ENCODE assay signal across 11 mouse cellular contexts in the genomic region with DNA sequence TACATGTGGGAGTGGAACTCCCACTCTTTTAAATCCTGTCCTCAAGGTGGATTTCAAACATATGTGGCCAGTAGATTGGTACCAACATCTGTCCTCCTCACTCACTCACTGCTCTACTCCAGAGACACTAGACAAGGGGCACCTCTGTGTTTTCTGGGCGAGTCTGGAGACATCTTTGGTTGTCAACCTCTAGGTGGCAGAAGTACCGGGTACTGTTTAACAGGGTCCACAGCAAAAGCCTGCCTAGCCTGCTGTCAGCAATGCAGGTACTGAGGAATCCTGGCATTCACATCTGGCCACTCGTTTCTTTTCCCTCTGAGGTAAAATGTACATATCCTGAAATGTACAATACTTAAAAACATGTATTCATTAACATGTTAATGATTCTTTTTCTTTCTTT. TPM values are rescaled to one million over a fixed set of nuclear protein-coding genes. Genes with fewer than 3 reads are reported as not detected.
DNase-seq lines count a peak whose midpoint lies in the region; ATAC-seq and TF ChIP-seq lines count a peak whose summit lies in the region.
"Had no signal": no experiment of that assay in that cellular context is flagged by ENCODE, and none has a peak within 500 bp of the region (broad histone marks: within the 10 kb centered on the region; RNA-seq: fewer than 3 reads in every experiment).

No protein-coding gene starts in this region.

- no peaks in the 10 kb centered on the region for H3K9me3 ChIP-seq in kidney, embryonic 16.5 days (ENCODE audit: low read length)
- H3K9me3 ChIP-seq: hindbrain, embryonic 15.5 days; lung, embryonic 15.5 days had no signal

- no peaks in the 10 kb centered on the region for H3K27me3 ChIP-seq in kidney, adult 2 months (replicated peaks; ENCODE audit: control insufficient read depth, insufficient read depth, low read length)
- no peaks in the 10 kb centered on the region for H3K27me3 ChIP-seq in kidney, embryonic 16.5 days (ENCODE audit: insufficient read depth, low read length)
- H3K27me3 ChIP-seq: hindbrain, embryonic 15.5 days; lung, embryonic 15.5 days had no signal

- H3K4me2 ChIP-seq in kidney, embryonic 16.5 days (replicated peaks; ENCODE audit: low read depth, low read length): no peak overlapping the region
- H3K4me2 ChIP-seq: hindbrain, embryonic 15.5 days; lung, embryonic 15.5 days had no signal

- TF ChIP-seq CTCF in kidney, adult 2 months (conservative IDR thresholded peaks at IDR 0.05; ENCODE audit: insufficient read depth, insufficient read length, low read depth, low read length): no peak; the same call in 1 of the 2 replicates

- no peak overlapping the region for H3K27ac ChIP-seq in kidney, adult 2 months (ENCODE audit: insufficient read depth, low read depth, low read length)
- H3K27ac ChIP-seq in kidney, embryonic 16.5 days (ENCODE audit: low read length): no peak overlapping the region
- H3K27ac ChIP-seq: hindbrain, embryonic 15.5 days; lung, embryonic 15.5 days had no signal

- no peak for ATAC-seq in kidney, embryonic 16.5 days (ENCODE audit: low FRiP score, low TSS enrichment)

- H3K4me1 ChIP-seq in kidney, adult 2 months (ENCODE audit: control insufficient read depth, insufficient read depth, low read length): peaks cover 18% of the 10 kb centered on the region
- H3K4me1 ChIP-seq in kidney, embryonic 16.5 days (ENCODE audit: insufficient read depth, low read length): peaks cover 24% of the 10 kb centered on the region

- DNase-seq in kidney, adult 2 months: peak; percentile 66
- DNase-seq in thymus, postnatal 14 days: peak; percentile 20
- DNase-seq in thymus, adult 18-20 months: no peak
- peak; percentile 8 for DNase-seq in c-Kit-positive CD71-positive TER-119-negative erythroid progenitor cells, embryonic 14.5 days (ENCODE audit: low read depth)
- DNase-seq in B cell, adult 2 months: no peak
- DNase-seq in ovary, postnatal 14 days (ENCODE audit: low spot score): no peak
- DNase-seq: cerebellum, adult 11 months; right cerebral cortex, postnatal 25 days had no signal

- 32% methylated on average over 3 of the region's 3 CpGs for WGBS in kidney, adult 2 months
- 36% methylated on average over 3 of the region's 3 CpGs for WGBS in kidney, embryonic 16.5 days

- no peak for TF ChIP-seq POLR2A in kidney, adult 2 months (IDR thresholded peaks at IDR 0.05; ENCODE audit: low read depth, low read length)

- H3K4me3 ChIP-seq in kidney, adult 2 months (ENCODE audit: insufficient read depth, low read depth, low read length): no peak overlapping the region
- H3K4me3 ChIP-seq in kidney, embryonic 16.5 days (ENCODE audit: low read length): no peak overlapping the region
- H3K4me3 ChIP-seq: hindbrain, embryonic 15.5 days; lung, embryonic 15.5 days had no signal

- H3K9ac ChIP-seq in kidney, embryonic 16.5 days (replicated peaks; ENCODE audit: low read length): no peak overlapping the region
- H3K9ac ChIP-seq: hindbrain, embryonic 15.5 days; lung, embryonic 15.5 days had no signal

- H3K36me3 ChIP-seq in kidney, adult 2 months (ENCODE audit: control insufficient read depth, insufficient read depth, low read length): no peaks in the 10 kb centered on the region
- 0 out of 2 replicates have a peak, but pooled peaks cover 2% of the 10 kb centered on the region for H3K36me3 ChIP-seq in kidney, embryonic 16.5 days (ENCODE audit: insufficient read depth, low read length)

RNA-seq across cellular contexts. Expression of a gene that starts 28.9 kb away (rescaled TPM):
- polyA plus RNA-seq in kidney, adult 2 months (2012; rRNA removed): 15.8 and 18.8 TPM in 2 replicates
- polyA plus RNA-seq in kidney, embryonic 16.5 days (2015; fragmentation: Nextera tagmentation; extraction: Ambion mirVana): 29.6 and 31.9 TPM in 2 replicates

RNA-seq across cellular contexts. Expression of a gene that starts 56.8 kb away (rescaled TPM):
- 0.08 and 0.10 TPM in 2 replicates for polyA plus RNA-seq in kidney, adult 2 months (2012; rRNA removed)
- 0.39 and 0.70 TPM in 2 replicates for polyA plus RNA-seq in kidney, embryonic 16.5 days (2015; fragmentation: Nextera tagmentation; extraction: Ambion mirVana)

Comparison
In these comparisons a context has a peak if more than half of its experiments do, and no peak if none do; other contexts are left out.
1. DNase-seq: peak in kidney, adult 2 months (single experiment), thymus, postnatal 14 days (single experiment) and c-Kit-positive CD71-positive TER-119-negative erythroid progenitor cells, embryonic 14.5 days (single experiment); none in thymus, adult 18-20 months (0 of 2), B cell, adult 2 months (0 of 2) and ovary, postnatal 14 days (single experiment).